Mouse (Mus musculus) lung, adult 2 months (tissue): ENCODE measurements around the gene Dpp7. TPM values are rescaled to one million over a fixed set of nuclear protein-coding genes. Genes with fewer than 3 reads are reported as not detected.

Experiments
- DNase-seq: peaks from one replicate; pipeline ENCODE4 v3.0.0; 2022
- H3K4me1 ChIP-seq: fragments of 200-500 bp; 2 replicates; pipeline ENCODE4 v1.6.1; 2011; ENCODE audit warnings: low read length; ENCODE audit not compliant: control insufficient read depth, insufficient read depth
- H3K4me3 ChIP-seq: fragments of 200-500 bp; replicated peaks from 2 replicates; pipeline ENCODE3; 2011; ENCODE audit warnings: low read depth, mild to moderate bottlenecking, control low read depth, low read length; ENCODE audit errors: extremely low read depth
- CTCF ChIP-seq: fragments of 200-500 bp; IDR thresholded peaks from 2 replicates; pipeline ENCODE4 v1.5.1; 2011; ENCODE audit warnings: mild to moderate bottlenecking, low read length, control low read depth; ENCODE audit not compliant: insufficient read depth
- POLR2A ChIP-seq: fragments of 200-500 bp; IDR thresholded peaks from 2 replicates; pipeline ENCODE4 v1.6.1; 2011; ENCODE audit warnings: low read depth, mild to moderate bottlenecking, control low read depth, low read length, borderline replicate concordance; ENCODE audit errors: extremely low read depth
- WGBS: fragments of 180-500 bp; shearing (Covaris S2); methylation state at CpG from one replicate; pipeline ENCODE4 v1.1.7; 2018; 5-methylcytosine and 5-hydroxymethylcytosine counted together
- polyA plus RNA-seq: library from polyadenylated mRNA; depleted of rRNA; stranded (reverse); fragments of >200 nt; gene quantifications from 2 replicates; pipeline ENCODE4 v1.2.3, GENCODE M21; 2012

Gene Dpp7
- polyA plus RNA-seq, 1 experiment, result 36.4 TPM

DNA sequence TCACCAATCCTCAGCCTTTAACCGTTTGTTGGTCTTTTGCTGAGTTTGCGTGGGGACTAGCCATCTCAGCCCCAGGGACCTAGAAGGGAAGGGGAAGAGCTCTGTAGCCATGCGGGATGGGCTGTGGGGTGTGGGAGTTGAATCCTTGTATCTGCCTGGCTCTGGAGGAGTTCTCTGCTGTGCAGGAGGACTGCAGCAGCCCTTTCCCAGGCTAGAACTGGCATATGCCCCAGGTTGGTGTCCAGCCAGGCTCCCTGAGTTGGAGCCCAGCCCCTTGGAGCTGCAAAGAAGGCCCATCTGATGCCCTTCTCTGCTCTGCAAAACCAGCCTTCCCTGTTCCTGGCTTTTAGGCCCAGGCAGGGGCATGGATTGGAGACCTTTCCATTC, 40.4 kb upstream of the Dpp7 start:
- no peak for DNase-seq
- 55% methylated on average over 3 of the region's 3 CpGs for WGBS
- no peak overlapping the region for H3K4me3 ChIP-seq
- H3K4me1 ChIP-seq, result peaks cover 6% of the 10 kb centered on the region
- TF ChIP-seq CTCF, result no peak
- no peak for TF ChIP-seq POLR2A

DNA sequence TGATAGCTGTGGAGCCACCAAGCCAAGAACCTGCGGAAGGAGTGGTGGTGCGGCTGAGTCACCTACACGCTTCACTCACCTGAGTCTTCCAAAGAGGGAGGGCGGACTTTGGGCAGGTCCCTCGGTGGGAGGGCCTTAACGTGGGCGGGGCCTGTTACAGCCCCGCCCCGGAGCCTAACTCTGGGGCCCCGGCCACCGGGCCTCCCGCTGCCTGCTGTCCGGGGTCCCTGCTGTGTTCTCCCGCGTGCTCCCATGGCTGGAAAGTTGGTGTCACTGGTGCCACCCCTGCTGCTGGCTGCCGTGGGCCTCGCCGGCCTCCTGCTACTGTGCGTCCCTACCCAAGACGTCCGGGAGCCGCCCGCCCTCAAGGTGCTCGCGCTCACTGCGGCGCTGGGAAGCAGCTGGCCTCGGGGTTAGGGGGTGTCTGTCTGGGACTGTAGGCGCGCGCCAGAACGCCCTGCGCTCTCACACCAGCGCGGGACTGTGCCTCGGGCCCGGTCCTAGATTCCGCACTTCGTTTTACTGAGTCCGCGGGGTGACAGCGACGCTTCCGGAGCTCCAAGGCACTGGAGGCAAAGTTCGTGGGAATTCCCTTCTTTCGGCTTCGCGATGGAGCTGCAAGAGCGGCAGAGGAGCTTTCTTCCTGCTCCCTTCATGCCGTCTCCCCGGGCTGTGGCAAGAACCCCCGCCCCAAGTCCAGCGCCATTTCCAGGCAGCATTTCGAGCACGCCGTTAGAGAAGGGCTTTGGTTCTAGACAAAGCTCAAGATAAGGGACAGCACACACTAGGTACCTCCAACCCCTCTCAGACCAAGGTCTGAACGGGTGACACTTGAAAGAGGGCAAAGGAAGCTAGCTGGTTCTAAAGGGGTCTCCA, 39.8 kb upstream of the Dpp7 start, which contains the start of gene Entpd2:
Gene Entpd2, plus strand, starts transcription at position 154 of the 876 bp plus-strand sequence.
- H3K4me3 ChIP-seq, result peak within 1 kb of the TSS; percentile 49
- 3% methylated on average over 57 of the region's 57 CpGs for WGBS
- DNase-seq, result peak; percentile 49
- TF ChIP-seq CTCF (0 out of 2 replicates have a peak, but pooled peaks have one; percentile 6), POLR2A (0 out of 2 replicates have a peak, but pooled peaks have one; percentile 12)
- H3K4me1 ChIP-seq, result peaks cover 6% of the 10 kb centered on the region

DNA sequence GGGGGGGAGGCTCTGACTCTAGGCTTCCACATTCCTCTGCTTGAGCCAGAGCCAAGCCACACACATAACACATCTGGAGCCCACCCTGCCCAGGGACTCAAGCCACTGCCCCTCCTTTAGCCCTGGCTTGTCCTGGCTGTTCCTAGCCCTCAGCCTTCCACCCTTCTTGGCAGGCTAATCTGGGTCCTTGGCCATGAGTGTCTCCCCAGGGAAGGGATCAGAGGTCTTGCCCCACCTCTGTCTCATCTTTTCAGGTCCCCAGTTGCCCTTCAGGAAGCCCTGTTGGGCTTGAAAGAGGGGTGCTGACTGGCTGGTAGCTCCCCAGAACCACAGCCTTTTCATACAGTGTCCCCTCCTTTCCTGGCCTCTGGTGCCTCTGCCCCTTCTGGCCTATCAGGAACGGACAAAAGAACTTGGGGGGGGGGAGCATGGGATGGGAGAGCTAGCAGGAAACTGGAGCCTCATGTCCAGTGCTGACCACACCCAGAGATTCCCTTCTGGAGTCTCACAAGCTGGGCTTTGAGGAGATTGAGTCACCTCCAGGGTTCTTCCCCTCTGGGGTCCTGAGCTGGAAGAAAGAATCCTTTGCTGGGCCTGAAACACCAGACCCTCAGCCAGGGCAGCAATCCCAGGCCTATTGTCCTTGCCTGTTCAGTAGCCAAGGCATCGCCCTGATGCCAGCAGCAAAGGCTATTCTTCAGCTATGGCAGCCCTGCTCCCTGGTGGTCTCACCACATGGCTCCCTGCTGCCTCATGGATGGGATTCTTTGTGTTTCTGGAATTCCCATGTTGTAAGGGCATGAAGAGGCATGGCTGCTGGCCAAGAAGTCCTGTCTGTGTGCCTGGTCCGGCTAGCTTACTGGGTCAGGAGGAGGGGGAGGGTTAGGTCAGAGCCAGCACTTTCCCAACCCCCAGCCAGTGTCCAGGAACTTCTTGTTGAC, 38.4 kb upstream of the Dpp7 start:
- peaks cover 3% of the 10 kb centered on the region; the same call in 1 of the 2 replicates for H3K4me1 ChIP-seq
- DNase-seq, result no peak
- TF ChIP-seq POLR2A, result no peak
- TF ChIP-seq CTCF, result no peak
- WGBS, result 37% methylated on average over 3 of the region's 3 CpGs
- no peak overlapping the region for H3K4me3 ChIP-seq

DNA sequence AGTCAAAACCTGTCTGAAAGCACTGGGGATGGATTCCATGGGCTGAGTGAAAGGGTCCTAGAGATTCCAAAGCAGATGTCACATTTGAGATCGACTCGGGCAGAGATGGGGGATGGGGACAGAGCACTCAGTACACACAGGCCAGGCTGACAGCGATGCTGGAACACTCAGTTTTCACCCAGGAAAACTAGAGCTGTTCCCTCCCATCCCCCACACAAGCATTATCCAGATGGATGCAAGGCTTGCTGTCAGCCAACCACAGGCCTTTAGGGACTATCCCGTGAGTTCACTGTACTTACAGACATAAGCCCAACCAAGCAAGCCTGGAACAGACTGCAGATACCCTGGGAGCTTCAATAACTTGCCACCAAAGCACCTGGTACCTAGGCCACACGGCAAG, 35.1 kb upstream of the Dpp7 start:
- Histone ChIP-seq H3K4me1 (peaks cover 2% of the 10 kb centered on the region; the same call in 1 of the 2 replicates), H3K4me3 (no peak overlapping the region)
- TF ChIP-seq POLR2A (no peak), CTCF (no peak)
- 68% methylated on average over 5 of the region's 5 CpGs for WGBS
- no peak for DNase-seq

DNA sequence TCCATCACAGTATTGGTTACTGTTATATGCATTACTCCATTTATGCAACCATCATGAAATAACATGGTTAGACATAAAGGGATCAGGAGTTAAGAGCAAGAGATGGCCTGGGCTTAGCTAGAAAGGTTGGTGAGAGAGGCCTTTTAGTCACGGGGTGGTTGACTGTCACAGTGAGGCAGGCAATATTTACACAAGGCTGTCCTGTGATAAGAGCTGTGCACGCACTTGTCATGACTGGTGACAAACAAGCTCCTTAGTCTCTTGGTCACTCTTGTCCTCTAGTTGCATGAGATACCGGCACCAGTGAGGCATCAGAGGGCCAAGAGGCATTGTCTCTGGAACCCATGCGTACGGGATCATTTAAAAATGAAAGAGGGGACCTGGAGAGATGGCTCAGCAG, 28.3 kb upstream of the Dpp7 start:
- no peak for DNase-seq
- TF ChIP-seq POLR2A (no peak), CTCF (no peak)
- H3K4me3 ChIP-seq, result no peak overlapping the region
- no peaks in the 10 kb centered on the region for H3K4me1 ChIP-seq
- 56% methylated on average over 5 of the region's 5 CpGs for WGBS

DNA sequence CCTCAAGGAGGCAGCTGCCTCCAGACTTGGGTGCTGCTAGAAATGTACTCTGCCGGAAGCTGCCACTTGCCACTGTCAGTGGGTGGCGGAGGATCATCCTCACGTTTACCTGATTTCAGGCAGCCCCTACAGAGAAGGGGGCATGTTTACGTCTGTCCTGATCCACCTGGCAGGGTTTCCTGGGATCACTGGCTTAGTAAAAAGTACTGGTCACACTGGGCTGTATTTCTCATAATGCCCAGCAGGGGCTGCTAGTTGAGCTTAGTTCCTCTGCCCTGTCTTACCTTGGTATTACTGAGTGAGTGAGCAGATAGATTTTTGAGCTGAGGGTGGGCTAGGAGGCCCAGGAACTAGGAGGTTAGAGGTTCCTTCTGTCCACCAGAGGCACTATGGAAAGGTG, 20.4 kb upstream of the Dpp7 start:
- peaks cover 6% of the 10 kb centered on the region; the same call in 1 of the 2 replicates for H3K4me1 ChIP-seq
- 65% methylated on average over 4 of the region's 4 CpGs for WGBS
- DNase-seq, result peak; percentile 39
- TF ChIP-seq POLR2A (no peak), CTCF (peak; percentile 45)
- no peak overlapping the region for H3K4me3 ChIP-seq

DNA sequence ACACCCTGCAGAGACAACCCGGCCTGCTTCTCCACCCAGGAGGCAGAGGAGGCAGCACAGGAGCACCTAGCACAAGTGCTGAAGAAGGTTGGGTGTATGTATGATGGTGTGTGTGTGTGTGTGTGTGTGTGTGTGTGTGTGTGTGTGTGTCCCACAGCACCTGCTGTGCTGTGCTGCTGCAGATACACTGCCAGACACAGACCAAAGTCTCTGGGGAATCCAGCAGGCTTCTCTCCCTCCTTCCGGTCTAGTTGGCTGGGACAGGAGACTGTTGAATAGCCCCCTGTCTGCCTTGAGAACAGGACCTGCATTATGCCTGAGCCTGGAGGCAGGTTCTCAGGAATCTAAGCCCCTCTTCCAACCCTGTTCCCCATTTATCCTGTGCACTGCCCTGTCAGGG, 17.3 kb upstream of the Dpp7 start:
- DNase-seq, result no peak
- peaks cover 6% of the 10 kb centered on the region; the same call in 1 of the 2 replicates for H3K4me1 ChIP-seq
- no peak overlapping the region for H3K4me3 ChIP-seq
- 45% methylated on average over 2 of the region's 2 CpGs for WGBS
- TF ChIP-seq POLR2A (no peak), CTCF (no peak)

DNA sequence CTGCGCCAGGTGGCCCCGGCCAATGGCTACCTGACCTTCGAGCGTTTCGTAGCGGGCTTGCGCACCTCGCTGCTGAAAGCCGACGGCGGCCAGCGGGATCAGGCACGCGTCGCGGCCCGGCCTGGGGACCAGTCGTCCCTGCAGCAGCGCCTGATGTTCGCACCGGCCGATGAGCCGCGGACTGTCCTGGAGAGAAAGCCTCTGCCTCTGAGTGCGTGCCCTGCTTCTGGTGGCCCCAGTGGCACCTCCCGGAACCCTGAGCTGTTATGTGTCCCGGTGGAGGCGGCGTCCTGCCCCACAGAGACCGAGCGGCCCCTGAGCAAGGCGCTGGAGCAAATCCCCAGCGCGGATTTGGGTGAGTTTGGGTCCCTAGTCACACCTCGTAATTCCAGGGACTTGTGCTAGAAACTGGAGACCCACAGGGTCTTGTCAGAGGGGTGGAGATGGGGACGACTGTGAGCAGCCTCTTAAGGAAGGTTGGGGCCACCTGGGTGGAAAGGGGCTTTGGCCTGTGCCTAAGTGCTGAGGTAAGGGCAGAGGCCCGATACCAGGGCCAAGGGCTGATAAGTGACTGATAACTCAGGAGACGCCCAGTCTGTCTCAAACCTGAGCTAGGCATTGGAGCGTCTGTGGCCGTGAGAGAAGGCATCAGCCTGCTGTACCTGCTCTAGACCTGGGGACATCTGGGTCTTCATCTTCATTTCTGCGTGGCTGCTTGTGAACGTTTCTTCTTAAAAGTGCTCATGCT, 16.7 kb upstream of the Dpp7 start:
- Histone ChIP-seq H3K4me3 (peak overlapping the region; percentile 53), H3K4me1 (peaks cover 6% of the 10 kb centered on the region; the same call in 1 of the 2 replicates)
- no peak for DNase-seq
- TF ChIP-seq POLR2A, result no peak
- no peak for TF ChIP-seq CTCF
- 3% methylated on average over 42 of the region's 42 CpGs for WGBS

DNA sequence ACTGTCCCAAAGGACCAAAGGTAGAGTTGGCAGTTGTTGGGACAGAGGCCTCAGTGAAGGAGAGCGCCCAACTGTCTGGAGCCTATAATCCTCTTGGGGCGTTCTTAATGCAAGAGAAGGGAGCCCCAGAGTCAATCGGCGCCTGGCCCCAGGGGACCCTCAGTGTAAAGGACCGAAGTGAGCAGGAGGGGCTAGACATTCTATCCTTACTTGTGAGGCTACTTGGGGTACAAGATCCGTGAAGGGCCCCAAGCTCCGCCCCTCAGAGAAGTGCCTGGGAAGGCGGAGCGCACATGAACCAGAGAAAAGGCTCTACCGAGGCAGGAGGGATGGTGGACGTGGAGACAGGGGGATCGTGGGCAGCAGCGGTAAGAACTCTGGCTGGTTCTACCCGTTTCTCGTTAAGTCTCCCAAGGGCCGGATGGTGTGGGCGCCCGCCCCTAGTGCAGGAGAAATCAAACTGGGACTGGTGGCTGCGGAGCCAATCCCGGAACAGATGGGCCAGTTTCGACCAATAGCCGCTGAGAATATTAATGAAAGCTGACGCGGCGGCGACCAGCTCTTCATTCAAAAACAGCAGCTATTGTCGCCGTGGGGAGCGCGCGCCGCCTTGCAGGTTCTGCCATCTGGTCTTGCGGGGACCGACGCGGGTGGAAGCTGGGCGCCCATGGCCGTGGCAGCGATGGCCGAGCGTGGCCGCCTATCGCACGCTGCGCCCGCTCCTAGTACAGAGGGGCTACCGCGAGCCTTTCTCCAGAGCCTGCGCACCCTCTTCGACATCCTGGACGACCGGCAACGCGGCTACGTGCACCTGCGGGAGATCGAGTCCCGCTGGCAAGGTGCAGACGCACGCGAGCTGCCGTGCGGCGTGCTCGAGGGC, 15.8 kb upstream of the Dpp7 start, which contains the start of gene Sapcd2:
Gene Sapcd2, plus strand, starts transcription at position 558 of the 880 bp plus-strand sequence.
- peak within 1 kb of the TSS; percentile 74 for H3K4me3 ChIP-seq
- peak; percentile 79 for DNase-seq
- 2% methylated on average over 65 of the region's 65 CpGs for WGBS
- TF ChIP-seq CTCF (no peak), POLR2A (no peak)
- H3K4me1 ChIP-seq, result peaks cover 6% of the 10 kb centered on the region; the same call in 1 of the 2 replicates
